Mouse (Mus musculus) erythroid progenitor cell, adult 5-6 weeks (primary cell): Measurements from ENCODE around the gene Scnn1g. TPM values are rescaled to one million over a fixed set of nuclear protein-coding genes. Genes with fewer than 3 reads are reported as not detected.

Experiments used
- ATAC-seq: replicated peaks from 2 replicates; pipeline ENCODE4 v1.8.0; 2016; ENCODE audit warnings: moderate number of reproducible peaks, mild to moderate bottlenecking, moderate TSS enrichment, inconsistent platforms; ENCODE audit not compliant: poor library complexity, low FRiP score, severe bottlenecking
- total RNA-seq, 2 experiments: library from RNA; stranded (forward) in 1 of 2; stranded (reverse) in 1 of 2; fragments of 150-400 nt in 1 of 2; fragments of 186-747, 209-891 nt in 1 of 2; gene quantifications; 2 replicates each; pipeline versions ENCODE4 v1.2.3 to v1.2.4; 2015 to 2017; ENCODE audit warnings: low replicate concordance in 2 of 2

The Scnn1g gene
- total RNA-seq, 2 experiments from 2014 or later, result not detected

DNA sequence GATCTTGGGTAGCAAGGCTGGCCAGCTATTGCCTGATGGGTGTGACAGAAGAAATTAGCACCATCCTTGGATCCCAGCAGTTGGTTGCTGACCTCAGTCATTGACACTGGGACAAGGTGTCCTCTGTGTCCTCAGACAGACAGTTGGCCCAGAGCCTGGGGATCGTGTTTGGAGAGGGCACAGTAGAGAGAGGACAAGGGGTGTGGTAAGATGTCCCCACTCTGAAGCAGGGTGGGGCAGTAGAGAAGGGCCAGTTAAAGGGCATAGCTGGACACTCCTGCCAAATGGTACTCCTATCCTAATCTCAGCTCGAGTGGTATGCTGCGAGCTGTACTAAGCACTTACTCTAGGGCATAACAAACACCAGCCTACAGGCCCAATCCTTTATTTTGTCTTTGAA, 33.6 kb downstream of the Scnn1g start:
- ATAC-seq, result no peak

DNA sequence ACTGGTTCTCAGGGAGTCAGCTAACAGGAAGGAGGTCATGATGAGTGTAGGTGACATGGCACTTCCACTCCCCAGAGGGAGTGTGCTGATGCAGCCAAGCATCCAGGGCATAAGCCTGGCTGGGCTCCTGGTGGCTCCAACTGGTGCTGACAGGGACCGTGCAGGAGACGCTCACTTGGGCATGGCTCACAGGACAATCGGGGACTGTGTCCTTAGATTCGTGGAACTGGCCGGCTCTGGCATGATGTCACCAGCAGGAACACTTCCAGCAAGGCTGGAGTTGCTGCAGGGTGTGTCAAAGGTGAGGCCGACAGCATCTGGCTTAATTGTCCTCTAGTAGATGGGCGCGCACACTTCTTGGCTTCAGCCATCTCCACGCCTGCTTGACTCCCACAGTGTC, 34.7 kb downstream of the Scnn1g start:
- no peak for ATAC-seq

DNA sequence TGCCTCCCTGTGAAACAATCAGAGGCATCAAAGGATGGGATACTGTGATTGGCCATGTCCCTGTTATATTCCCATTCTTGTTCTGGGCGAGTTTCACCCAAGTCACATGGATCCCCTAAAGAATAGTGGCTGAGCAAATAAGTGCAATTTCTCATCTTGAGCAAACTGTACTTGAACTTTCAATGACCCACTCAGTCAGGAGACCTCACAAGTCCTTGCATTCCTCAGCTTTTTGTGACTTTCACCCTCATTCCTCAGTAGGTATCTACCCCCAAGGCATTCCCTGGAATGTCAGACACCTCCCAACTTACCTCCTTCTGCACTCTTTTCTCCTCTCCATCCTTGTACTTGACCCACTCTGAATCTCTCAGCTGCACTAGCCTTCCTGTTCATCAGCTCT, 44.3 kb downstream of the Scnn1g start:
- no peak for ATAC-seq

DNA sequence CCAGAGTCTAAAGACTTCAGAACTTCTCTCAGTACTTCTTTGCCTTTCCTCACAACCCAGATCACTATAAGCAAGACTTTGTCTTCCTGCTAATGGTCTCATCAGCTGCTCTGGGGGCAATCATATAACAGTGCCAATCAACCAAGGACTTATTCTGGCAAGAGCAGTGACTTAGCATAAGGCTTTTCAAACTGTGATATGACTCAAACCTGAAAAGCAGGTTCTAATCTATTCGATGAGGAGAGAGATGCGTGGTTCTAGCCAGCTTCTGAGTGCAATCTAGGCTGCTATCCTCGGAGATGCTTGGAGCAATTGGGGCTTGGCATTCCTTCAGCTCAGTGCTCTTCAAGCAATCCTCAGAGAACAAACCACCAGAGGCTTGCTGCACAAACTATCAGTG, 44.7 kb downstream of the Scnn1g start:
- ATAC-seq, result no peak

DNA sequence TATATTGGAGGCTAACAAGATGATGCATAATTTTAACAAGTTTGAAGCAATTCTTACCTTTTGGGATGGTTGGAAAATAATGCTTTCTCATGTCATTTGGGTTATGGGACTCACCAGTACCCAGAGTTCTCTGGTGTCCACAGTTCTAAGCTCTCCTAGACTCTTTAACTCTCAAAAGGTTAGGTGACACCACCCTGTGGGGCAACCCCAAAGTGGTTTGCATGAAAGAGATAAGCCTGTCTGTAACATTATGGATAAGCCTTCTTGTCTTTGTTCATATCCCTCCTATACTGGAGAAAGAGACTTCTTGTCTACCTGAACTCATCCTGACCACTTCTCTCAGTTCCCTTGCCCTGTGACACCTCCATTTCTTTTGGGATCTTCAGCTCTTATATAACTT, 45.1 kb downstream of the Scnn1g start:
- ATAC-seq, result no peak

DNA sequence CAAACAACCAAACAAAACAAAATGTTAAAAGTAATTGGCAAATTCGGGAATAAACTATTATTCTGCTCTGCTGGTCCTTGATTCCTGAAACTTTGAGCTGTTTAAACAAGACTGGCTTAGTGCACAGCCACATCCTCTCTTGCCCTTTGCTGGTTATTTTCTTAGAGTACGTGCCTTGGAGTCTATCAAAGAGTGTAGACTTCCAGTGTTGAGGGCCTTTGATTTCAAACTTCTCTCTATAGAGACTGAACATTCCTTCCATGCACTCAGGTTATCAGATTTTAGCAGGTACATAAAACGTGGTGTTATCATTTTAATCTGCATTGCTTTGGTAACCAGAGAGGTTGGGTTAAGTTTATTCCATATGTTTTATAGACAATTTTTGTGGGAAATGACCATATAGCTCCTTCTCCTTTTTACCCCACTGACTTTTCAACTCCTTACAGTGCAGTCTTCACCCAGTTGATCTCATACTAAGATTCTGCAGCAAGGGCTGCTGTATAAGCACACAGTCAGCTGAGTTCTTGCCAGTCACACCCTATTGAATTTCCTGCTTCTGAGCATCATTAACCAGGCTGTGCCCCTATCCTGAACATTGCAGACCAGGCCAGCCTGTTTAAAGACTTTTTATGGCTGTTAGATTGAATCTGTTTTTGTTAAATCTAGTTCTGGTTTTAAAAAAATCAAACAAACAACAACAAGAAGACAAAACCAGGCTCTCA, 48.1 kb downstream of the Scnn1g start:
- no peak for ATAC-seq

DNA sequence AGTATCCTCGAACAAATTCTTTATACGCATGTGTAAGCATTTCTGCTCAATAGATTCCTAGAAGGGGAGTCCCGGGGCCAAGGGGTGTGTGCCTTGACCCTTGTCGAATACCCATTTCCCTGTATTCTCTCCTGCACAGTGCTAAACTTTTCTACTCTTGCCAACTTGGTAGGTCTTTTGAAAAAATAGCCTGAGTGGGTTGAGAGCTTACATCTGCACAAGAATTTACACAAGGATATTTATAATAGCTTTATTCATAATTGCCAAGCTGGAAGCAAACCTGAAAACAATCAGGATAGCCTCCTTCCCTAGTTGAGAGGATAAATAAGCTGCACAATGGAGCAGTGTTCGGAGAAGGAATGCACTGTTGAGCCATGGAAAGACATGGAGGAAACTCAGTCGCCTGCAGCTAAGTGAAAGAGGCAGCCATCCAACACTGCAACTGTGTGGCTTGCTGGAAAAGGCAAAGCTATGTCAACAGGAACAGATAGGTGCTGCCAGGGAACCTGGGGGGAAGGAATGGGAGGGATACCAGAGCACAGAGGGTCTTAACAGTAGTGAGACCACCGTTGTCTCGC, 51.5 kb downstream of the Scnn1g start:
- no peak for ATAC-seq

DNA sequence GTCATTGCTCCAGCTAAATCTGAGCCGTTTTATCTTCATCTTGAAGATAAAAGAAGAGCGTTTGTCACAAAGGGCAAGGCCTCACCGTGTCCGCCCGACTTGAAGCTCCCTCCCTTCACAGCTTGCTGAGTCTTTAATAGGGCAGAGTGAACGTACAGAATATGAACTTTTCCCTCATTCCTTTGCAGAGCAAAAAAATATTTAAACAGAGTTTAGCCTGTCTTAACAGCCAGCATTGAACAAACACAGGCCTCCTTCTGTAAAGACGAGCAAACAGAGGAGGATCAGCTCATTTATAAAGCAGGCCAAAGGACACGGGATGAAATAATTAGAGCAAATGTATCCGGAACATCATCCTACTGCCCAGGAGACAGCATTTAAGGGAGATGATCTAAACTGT, 63.5 kb downstream of the Scnn1g start:
- ATAC-seq, result no peak

DNA sequence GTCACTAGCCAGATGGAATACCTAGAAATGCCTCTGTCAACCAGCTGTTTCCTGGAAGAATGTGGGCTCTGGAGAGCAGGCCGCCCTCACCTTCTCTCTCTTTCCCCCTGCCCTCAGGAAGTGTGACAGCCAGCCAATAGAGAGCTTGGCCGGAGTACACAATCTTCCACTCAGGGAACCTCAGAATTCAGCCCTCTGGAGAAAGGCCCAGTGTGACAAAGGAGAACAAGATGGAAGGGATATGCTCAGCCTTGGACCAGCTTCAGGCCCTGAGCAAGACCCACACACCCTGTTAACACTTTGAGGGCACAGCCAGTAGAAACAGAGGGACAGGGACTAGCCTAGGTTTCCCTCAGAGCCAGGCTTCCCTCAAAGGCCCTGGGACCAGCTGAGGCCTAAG, 68.2 kb downstream of the Scnn1g start:
- no peak for ATAC-seq

DNA sequence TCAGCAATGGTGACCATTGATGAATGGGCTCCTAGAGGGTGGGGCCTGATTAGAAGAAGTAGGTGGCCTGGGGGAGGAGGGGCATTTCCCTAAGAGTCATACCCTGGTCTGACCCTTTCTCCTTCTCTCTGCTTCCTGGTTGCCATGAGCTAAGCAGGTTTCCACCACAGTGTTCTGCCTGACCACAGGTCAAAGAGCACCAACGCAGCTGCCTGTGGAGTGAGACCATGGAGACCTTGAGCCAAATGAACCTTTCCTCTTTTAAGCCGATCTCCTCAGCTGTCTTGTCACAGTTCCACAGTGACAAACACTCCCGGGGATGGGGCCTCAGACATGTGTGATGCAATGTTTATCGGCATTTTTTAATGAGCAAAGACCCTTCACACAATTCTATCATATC, 68.7 kb downstream of the Scnn1g start:
- ATAC-seq, result no peak

DNA sequence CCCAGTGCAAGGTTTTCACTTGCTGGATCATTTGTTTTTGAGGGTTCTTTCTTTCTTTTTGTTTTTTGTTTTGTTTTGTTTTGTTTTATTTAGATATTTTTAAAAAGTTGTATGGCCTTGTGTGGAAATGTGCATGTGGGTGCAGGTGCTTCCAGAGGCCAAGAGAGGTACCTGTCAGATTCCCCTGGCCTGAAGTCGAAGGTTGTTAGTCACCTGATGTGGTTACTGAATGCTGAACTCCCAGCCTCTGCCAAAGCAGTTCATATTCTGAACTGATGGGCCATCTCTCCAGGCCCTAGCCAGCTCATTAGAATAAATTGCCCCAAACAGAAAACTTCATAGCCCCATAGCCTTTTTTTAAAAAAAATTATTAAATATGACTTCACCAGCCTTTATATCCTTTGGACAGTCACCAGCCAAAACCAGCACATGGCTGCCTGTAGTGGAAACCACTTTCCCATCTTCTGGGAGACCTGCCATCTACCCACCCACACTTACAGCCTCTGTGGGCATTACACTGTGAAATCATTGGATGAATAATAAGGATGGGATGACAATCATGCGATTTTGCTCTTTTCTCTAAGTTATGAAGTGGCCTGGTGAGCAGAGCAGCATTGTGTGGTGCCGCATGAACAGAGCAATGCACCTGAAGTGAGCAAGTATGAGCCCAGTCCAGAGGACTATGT, 71.7 kb downstream of the Scnn1g start:
- ATAC-seq, result no peak

DNA sequence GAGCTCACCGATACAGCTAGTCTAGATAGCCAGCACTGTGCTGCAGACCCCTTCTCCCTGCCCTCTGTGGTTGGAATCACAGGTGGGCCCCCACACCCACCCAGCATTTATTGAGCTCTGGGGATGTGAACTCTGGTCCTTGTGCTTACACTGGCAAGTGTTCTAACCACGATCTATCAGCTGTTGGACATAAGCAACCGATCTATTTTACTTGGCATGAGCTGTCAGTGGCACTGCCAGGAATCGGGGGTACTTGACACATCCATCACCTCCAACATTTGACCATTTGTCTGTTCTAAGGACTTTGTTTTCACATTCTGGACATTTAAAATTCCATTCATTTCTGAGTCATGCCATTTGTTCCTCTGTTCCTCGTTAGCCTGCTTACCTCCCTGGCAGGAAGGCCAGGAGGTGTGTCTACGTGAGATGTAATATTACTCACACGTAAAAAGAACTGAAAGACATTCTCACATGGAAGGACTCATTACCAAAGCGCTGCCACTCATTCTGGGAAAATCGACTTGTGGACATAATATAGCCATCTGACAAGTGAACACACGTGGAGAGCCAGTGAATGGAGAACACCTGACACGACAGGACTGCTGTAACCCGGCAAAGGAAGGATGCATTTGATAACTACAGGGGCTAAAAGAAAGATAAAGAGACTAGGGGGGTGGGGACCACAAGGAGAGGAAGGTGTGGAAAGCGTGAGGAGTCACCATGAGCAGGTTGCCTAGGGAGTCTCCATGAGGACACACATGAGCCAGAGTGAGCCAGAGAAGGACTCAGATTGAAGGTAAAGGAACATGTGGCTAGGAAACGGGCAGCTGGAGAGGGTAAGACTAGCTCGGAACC, 73.7 kb downstream of the Scnn1g start:
- no peak for ATAC-seq

Other genes with a start within 250 kb of the Scnn1g start
- 5.0 and 6.3 TPM in 2 replicates for gene Usp31, start 27.2 kb upstream of the Scnn1g start, total RNA-seq (2015; ENCODE audit: low replicate concordance)
- 5.9 and 7.6 TPM in 2 replicates for gene Usp31, start 27.2 kb upstream of the Scnn1g start, total RNA-seq (2017; ENCODE audit: low replicate concordance)
- gene Scnn1b, start 130.6 kb downstream of the Scnn1g start, total RNA-seq (2015; ENCODE audit: low replicate concordance), result not detected in 2 replicates
- not detected in 2 replicates for gene Scnn1b, start 130.6 kb downstream of the Scnn1g start, total RNA-seq (2017; ENCODE audit: low replicate concordance)
- gene Cog7, start 247.2 kb downstream of the Scnn1g start, total RNA-seq (2015; ENCODE audit: low replicate concordance), result 4.2 and 6.1 TPM in 2 replicates
- 1.7 and 4.4 TPM in 2 replicates for gene Cog7, start 247.2 kb downstream of the Scnn1g start, total RNA-seq (2017; ENCODE audit: low replicate concordance)